Mouse (Mus musculus) liver, embryonic 13.5 days (tissue): ENCODE results near the gene Stoml2. TPM values are rescaled to one million over a fixed set of nuclear protein-coding genes. Genes with fewer than 3 reads are reported as not detected.
A peak's percentile ranks its signal among the peaks of the same experiment; 100 is the strongest.

ENCODE experiments used
- ATAC-seq: fragments of 200-750 bp; cut with Nextera tagmentation; 2 replicates; pipeline ENCODE4 v1.8.0; 2017; ENCODE audit warnings: low read depth, mild to moderate bottlenecking, moderate number of reproducible peaks, moderate library complexity
- DNase-seq: peaks from one replicate; pipeline ENCODE4 v3.0.0; 2022
- H3K27ac ChIP-seq: fragments of 300-500 bp; sonication (generic); 2 replicates; pipeline ENCODE4 v1.5.1; 2015; ENCODE audit warnings: moderate library complexity, mild to moderate bottlenecking, inconsistent platforms
- H3K27me3 ChIP-seq: fragments of 300-500 bp; sonication (generic); 2 replicates; pipeline ENCODE4 v1.6.1; 2015; ENCODE audit warnings: mild to moderate bottlenecking, inconsistent platforms
- H3K36me3 ChIP-seq: fragments of 300-500 bp; sonication (generic); 2 replicates; pipeline ENCODE4 v1.6.1; 2015; ENCODE audit warnings: mild to moderate bottlenecking, inconsistent platforms
- H3K4me1 ChIP-seq: fragments of 300-500 bp; sonication (generic); replicated peaks from 2 replicates; pipeline ENCODE4 v1.6.1; 2015; ENCODE audit warnings: inconsistent platforms
- H3K4me2 ChIP-seq: fragments of 300-500 bp; sonication (generic); 2 replicates; pipeline ENCODE4 v1.6.1; 2015; ENCODE audit warnings: inconsistent platforms, mild to moderate bottlenecking, moderate library complexity
- H3K4me3 ChIP-seq: fragments of 300-500 bp; sonication (generic); replicated peaks from 2 replicates; pipeline ENCODE4 v1.5.1; 2015; ENCODE audit warnings: mild to moderate bottlenecking, inconsistent platforms
- H3K9ac ChIP-seq: fragments of 300-500 bp; sonication (generic); 2 replicates; pipeline ENCODE4 v1.6.1; 2015; ENCODE audit warnings: mild to moderate bottlenecking, inconsistent platforms
- H3K9me3 ChIP-seq: fragments of 300-500 bp; sonication (generic); replicated peaks from 2 replicates; pipeline ENCODE4 v1.6.1; 2016; ENCODE audit warnings: inconsistent platforms
- WGBS: fragments of 180-500 bp; shearing (Covaris S2); methylation state at CpG from one replicate; pipeline ENCODE4 v1.1.7; 2015; ENCODE audit not compliant: insufficient replicate concordance; 5-methylcytosine and 5-hydroxymethylcytosine counted together
- polyA plus RNA-seq: library from polyadenylated mRNA; unstranded; fragments of >200 nt; fragmentation: Nextera tagmentation; extraction: Ambion mirVana; gene quantifications from 2 replicates; pipeline ENCODE4 v1.2.1, GENCODE M21; 2015

Stoml2 gene
- polyA plus RNA-seq, 1 experiment from 2014 or later = 270 TPM

- peaks cover 37% of the 10 kb centered on the region for H3K4me1 ChIP-seq
- H3K9me3 ChIP-seq = no peaks in the 10 kb centered on the region
- peaks cover 75% of the 10 kb centered on the region for H3K36me3 ChIP-seq
- no peaks in the 10 kb centered on the region for H3K27me3 ChIP-seq
- no peak overlapping the region for H3K9ac ChIP-seq
- H3K4me2 ChIP-seq = no peak overlapping the region
- no peak overlapping the region for H3K4me3 ChIP-seq
- 89% methylated on average over 16 of the region's 16 CpGs for WGBS
- ATAC-seq (no peak), DNase-seq (no peak)
- H3K27ac ChIP-seq = no peak overlapping the region
Measured at GRCm38 (mm10) chr4:43020876-43021275, 10.6 kb downstream of the Stoml2 start.

- 61% methylated on average over 23 of the region's 23 CpGs for WGBS
- no peak overlapping the region for H3K4me3 ChIP-seq
- no peaks in the 10 kb centered on the region for H3K27me3 ChIP-seq
- H3K27ac ChIP-seq = peak overlapping the region; percentile 24; the same call in 1 of the 2 replicates
- peaks cover 75% of the 10 kb centered on the region for H3K36me3 ChIP-seq
- H3K4me2 ChIP-seq = no peak overlapping the region
- DNase-seq = no peak
- no peak overlapping the region for H3K9ac ChIP-seq
- H3K4me1 ChIP-seq = peaks cover 33% of the 10 kb centered on the region
- ATAC-seq = peak; percentile 61
- no peaks in the 10 kb centered on the region for H3K9me3 ChIP-seq
Measured at GRCm38 (mm10) chr4:43019641-43020465, 11.7 kb downstream of the Stoml2 start.

- no peaks in the 10 kb centered on the region for H3K9me3 ChIP-seq
- H3K4me1 ChIP-seq = peaks cover 26% of the 10 kb centered on the region
- no peak for ATAC-seq
- H3K4me3 ChIP-seq = no peak overlapping the region
- no peak for DNase-seq
- peaks cover 74% of the 10 kb centered on the region for H3K36me3 ChIP-seq
- 84% methylated on average over 10 of the region's 10 CpGs for WGBS
- no peak overlapping the region for H3K27ac ChIP-seq
- no peak overlapping the region for H3K9ac ChIP-seq
- H3K4me2 ChIP-seq = no peak overlapping the region
- H3K27me3 ChIP-seq = no peaks in the 10 kb centered on the region
Measured at GRCm38 (mm10) chr4:43019176-43019575, 12.3 kb downstream of the Stoml2 start.

- no peak for ATAC-seq
- WGBS = 84% methylated on average over 4 of the region's 4 CpGs
- Histone ChIP-seq H3K9ac (no peak overlapping the region), H3K9me3 (no peaks in the 10 kb centered on the region), H3K4me1 (peaks cover 18% of the 10 kb centered on the region), H3K27ac (no peak overlapping the region), H3K4me2 (no peak overlapping the region), H3K4me3 (no peak overlapping the region), H3K36me3 (peaks cover 64% of the 10 kb centered on the region), H3K27me3 (no peaks in the 10 kb centered on the region)
- no peak for DNase-seq
Measured at GRCm38 (mm10) chr4:43018156-43018555, 13.4 kb downstream of the Stoml2 start.

GRCm38 (mm10) chr4:43012091-43012490, 19.4 kb downstream of the Stoml2 start:
- Histone ChIP-seq H3K9me3 (no peaks in the 10 kb centered on the region), H3K36me3 (peaks cover 5% of the 10 kb centered on the region; the same call in 1 of the 2 replicates), H3K4me1 (peaks cover 27% of the 10 kb centered on the region), H3K27me3 (no peaks in the 10 kb centered on the region), H3K9ac (no peak overlapping the region), H3K4me2 (no peak overlapping the region), H3K27ac (no peak overlapping the region), H3K4me3 (no peak overlapping the region)
- no peak for ATAC-seq
- 90% methylated on average over 1 of the region's 1 CpGs for WGBS
- no peak for DNase-seq

- Histone ChIP-seq H3K4me1 (peaks cover 27% of the 10 kb centered on the region), H3K27ac (peak within 1 kb of the TSS; percentile 74), H3K9me3 (no peaks in the 10 kb centered on the region), H3K4me3 (peak within 1 kb of the TSS; percentile 76), H3K4me2 (peak within 1 kb of the TSS; percentile 86), H3K9ac (peak within 1 kb of the TSS; percentile 86), H3K27me3 (no peaks in the 10 kb centered on the region), H3K36me3 (peaks cover 6% of the 10 kb centered on the region)
- peak; percentile 73 for DNase-seq
- peak; percentile 85 for ATAC-seq
- WGBS = 1% methylated on average over 37 of the region's 37 CpGs
Measured at GRCm38 (mm10) chr4:43010161-43011038, 21.1 kb downstream of the Stoml2 start, which contains the start of gene Fancg. Gene Fancg, minus strand, starts transcription at chr4:43010506.

- H3K27ac ChIP-seq = no peak overlapping the region
- ATAC-seq (no peak), DNase-seq (peak; percentile 38)
- no peaks in the 10 kb centered on the region for H3K27me3 ChIP-seq
- H3K9ac ChIP-seq = no peak overlapping the region
- H3K4me3 ChIP-seq = no peak overlapping the region
- H3K4me1 ChIP-seq = peaks cover 29% of the 10 kb centered on the region
- WGBS = 42% methylated on average over 2 of the region's 2 CpGs
- peaks cover 23% of the 10 kb centered on the region for H3K36me3 ChIP-seq
- H3K4me2 ChIP-seq = no peak overlapping the region
- no peaks in the 10 kb centered on the region for H3K9me3 ChIP-seq
Measured at GRCm38 (mm10) chr4:43005765-43006164, 25.7 kb downstream of the Stoml2 start.

GRCm38 (mm10) chr4:43004951-43005350, 26.6 kb downstream of the Stoml2 start:
- Histone ChIP-seq H3K27me3 (no peaks in the 10 kb centered on the region), H3K9me3 (no peaks in the 10 kb centered on the region), H3K9ac (no peak overlapping the region; the same call in 1 of the 2 replicates), H3K4me2 (no peak overlapping the region), H3K36me3 (peaks cover 23% of the 10 kb centered on the region), H3K27ac (no peak overlapping the region), H3K4me1 (peaks cover 29% of the 10 kb centered on the region), H3K4me3 (no peak overlapping the region)
- ATAC-seq (no peak), DNase-seq (no peak)
- WGBS = 89% methylated on average over 3 of the region's 3 CpGs

- Histone ChIP-seq H3K9ac (no peak overlapping the region), H3K27ac (no peak overlapping the region), H3K4me3 (no peak overlapping the region), H3K27me3 (no peaks in the 10 kb centered on the region), H3K4me2 (no peak overlapping the region), H3K4me1 (peaks cover 22% of the 10 kb centered on the region), H3K36me3 (peaks cover 29% of the 10 kb centered on the region), H3K9me3 (no peaks in the 10 kb centered on the region)
- ATAC-seq (no peak), DNase-seq (no peak)
- WGBS = 77% methylated on average over 12 of the region's 12 CpGs
Measured at GRCm38 (mm10) chr4:43002756-43003439, 28.6 kb downstream of the Stoml2 start.

- 70% methylated on average over 2 of the region's 2 CpGs for WGBS
- Histone ChIP-seq H3K9ac (no peak overlapping the region), H3K9me3 (no peaks in the 10 kb centered on the region), H3K36me3 (peaks cover 36% of the 10 kb centered on the region), H3K4me3 (no peak overlapping the region), H3K27ac (peak overlapping the region; percentile 85; the same call in 1 of the 2 replicates), H3K4me1 (peaks cover 33% of the 10 kb centered on the region), H3K27me3 (no peaks in the 10 kb centered on the region), H3K4me2 (no peak overlapping the region)
- no peak for DNase-seq
- no peak for ATAC-seq
Measured at GRCm38 (mm10) chr4:43001272-43001671, 30.2 kb downstream of the Stoml2 start.
